Mouse (Mus musculus) megakaryocyte, embryonic 14.5 days (primary cell): ENCODE data around the gene Pbx2.

ENCODE experiments used
- FLI1 ChIP-seq: IDR thresholded peaks from 2 replicates; pipeline ENCODE4 v1.6.1; 2012; ENCODE audit warnings: low read length, inconsistent platforms, mixed read lengths
- GATA1 ChIP-seq: IDR thresholded peaks from 3 replicates; pipeline ENCODE4 v1.6.1; 2012; ENCODE audit warnings: mixed read lengths, low read length, inconsistent platforms, borderline replicate concordance

- TF ChIP-seq GATA1 (no peak), FLI1 (no peak)
These were observed 35.7 kb downstream of the Pbx2 start for GRCm38 (mm10) chr17:34626773-34627092.
